Mouse (Mus musculus): ENCODE results near the gene Vps29.

DNA sequence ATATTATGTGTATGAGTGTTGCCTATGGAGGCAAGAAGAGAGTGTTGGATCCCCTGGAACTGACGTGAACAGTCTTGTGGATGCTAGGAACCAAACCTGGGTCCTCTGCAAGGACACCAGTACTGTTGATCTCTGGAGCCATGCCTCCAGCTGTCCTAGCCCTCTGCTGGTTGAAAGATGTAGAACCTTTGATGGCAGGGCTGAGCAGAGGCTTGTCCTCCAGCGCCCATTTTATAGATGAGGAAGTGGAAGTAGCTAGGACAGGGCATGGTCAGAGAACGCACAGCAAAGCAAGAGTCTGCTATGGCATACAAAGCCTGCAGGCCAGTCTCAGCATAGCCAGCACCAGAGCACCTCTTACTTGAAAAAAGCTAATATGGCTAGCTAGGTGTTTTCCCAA, 36.1 kb upstream of the Vps29 start:
- no peak for TF ChIP-seq POLR2A (IDR thresholded peaks at IDR 0.05; ENCODE audit: borderline replicate concordance, low read depth, low read length)
- TF ChIP-seq CTCF (IDR thresholded peaks at IDR 0.05; ENCODE audit: low read depth, low read length), result peak; percentile 54
